Mouse (Mus musculus): Measurements from ENCODE around the gene Cyld. TPM values are rescaled to one million over a fixed set of nuclear protein-coding genes. Genes with fewer than 3 reads are reported as not detected.
A peak's percentile ranks its signal among the peaks of the same experiment; 100 is the strongest.
"Not testable (repeated sequence)": the region's sequence is repeated elsewhere in the genome, so short reads cannot be mapped to it uniquely, and the experiment has no call there.

The Cyld gene
- 19.0 and 21.1 TPM in 2 replicates for polyA plus RNA-seq (2014; fragmentation: Nextera tagmentation; extraction: Ambion mirVana)

GRCm38 (mm10) chr8:88696721-88697641 lies at the start of gene Cyld:
TSS of gene Cyld (plus strand) at chr8:88697028.
- under 1% methylated on average over 72 of the region's 80 CpGs for WGBS
- peak within 1 kb of the TSS; percentile 78 for H3K9ac ChIP-seq (replicated peaks; ENCODE audit: low read length)
- H3K36me3 ChIP-seq (ENCODE audit: control insufficient read depth, insufficient read depth, low read length), result no peaks in the 10 kb centered on the region
- peaks cover 8% of the 10 kb centered on the region; the same call in 1 of the 2 replicates for H3K4me1 ChIP-seq (ENCODE audit: control insufficient read depth, insufficient read depth, low read length)
- peak within 1 kb of the TSS; percentile 86 for H3K27ac ChIP-seq (replicated peaks; ENCODE audit: low read depth, low read length)
- H3K27me3 ChIP-seq (ENCODE audit: control insufficient read depth, insufficient read depth, low read length), result no peaks in the 10 kb centered on the region
- no peaks in the 10 kb centered on the region for H3K9me3 ChIP-seq (ENCODE audit: control insufficient read depth, low read length)
- ATAC-seq (ENCODE audit: low FRiP score, low TSS enrichment), result peak; percentile 98
- peak; percentile 98 for DNase-seq
- peak within 1 kb of the TSS; percentile 74 for H3K4me2 ChIP-seq (ENCODE audit: low read length)
- peak within 1 kb of the TSS; percentile 84 for H3K4me3 ChIP-seq (replicated peaks; ENCODE audit: low read depth, low read length)

GRCm38 (mm10) chr8:88648322-88648721 lies 48.5 kb upstream of the Cyld start:
- Histone ChIP-seq H3K4me1 (ENCODE audit: control insufficient read depth, insufficient read depth, low read length) (peaks cover 3% of the 10 kb centered on the region; the same call in 1 of the 2 replicates), H3K9ac (replicated peaks; ENCODE audit: low read length) (no peak overlapping the region), H3K27me3 (ENCODE audit: control insufficient read depth, insufficient read depth, low read length) (0 out of 2 replicates have a peak, but pooled peaks cover 7% of the 10 kb centered on the region), H3K4me2 (ENCODE audit: low read length) (no peak overlapping the region), H3K9me3 (ENCODE audit: control insufficient read depth, low read length) (no peaks in the 10 kb centered on the region), H3K36me3 (ENCODE audit: control insufficient read depth, insufficient read depth, low read length) (no peaks in the 10 kb centered on the region), H3K4me3 (replicated peaks; ENCODE audit: low read depth, low read length) (no peak overlapping the region), H3K27ac (replicated peaks; ENCODE audit: low read depth, low read length) (no peak overlapping the region)
- DNase-seq, result no peak
- ATAC-seq (ENCODE audit: low FRiP score, low TSS enrichment), result no peak

GRCm38 (mm10) chr8:88650016-88650708 lies 46.7 kb upstream of the Cyld start:
- peaks cover 3% of the 10 kb centered on the region; the same call in 1 of the 2 replicates for H3K4me1 ChIP-seq (ENCODE audit: control insufficient read depth, insufficient read depth, low read length)
- H3K9me3 ChIP-seq (ENCODE audit: control insufficient read depth, low read length), result no peaks in the 10 kb centered on the region
- no peak overlapping the region for H3K27ac ChIP-seq (replicated peaks; ENCODE audit: low read depth, low read length)
- H3K36me3 ChIP-seq (ENCODE audit: control insufficient read depth, insufficient read depth, low read length), result no peaks in the 10 kb centered on the region
- H3K4me3 ChIP-seq (replicated peaks; ENCODE audit: low read depth, low read length), result no peak overlapping the region
- 0 out of 2 replicates have a peak, but pooled peaks cover 7% of the 10 kb centered on the region for H3K27me3 ChIP-seq (ENCODE audit: control insufficient read depth, insufficient read depth, low read length)
- ATAC-seq (ENCODE audit: low FRiP score, low TSS enrichment) (no peak), DNase-seq (no peak)
- WGBS, result 85% methylated on average over 6 of the region's 6 CpGs
- H3K4me2 ChIP-seq (ENCODE audit: low read length), result no peak overlapping the region
- no peak overlapping the region for H3K9ac ChIP-seq (replicated peaks; ENCODE audit: low read length)

GRCm38 (mm10) chr8:88651122-88651521 lies 45.7 kb upstream of the Cyld start:
- H3K4me3 ChIP-seq (replicated peaks; ENCODE audit: low read depth, low read length); H3K4me1 ChIP-seq (ENCODE audit: control insufficient read depth, insufficient read depth, low read length); H3K9ac ChIP-seq (replicated peaks; ENCODE audit: low read length); H3K27me3 ChIP-seq (ENCODE audit: control insufficient read depth, insufficient read depth, low read length); H3K27ac ChIP-seq (replicated peaks; ENCODE audit: low read depth, low read length); ATAC-seq (ENCODE audit: low FRiP score, low TSS enrichment); H3K36me3 ChIP-seq (ENCODE audit: control insufficient read depth, insufficient read depth, low read length); H3K9me3 ChIP-seq (ENCODE audit: control insufficient read depth, low read length); H3K4me2 ChIP-seq (ENCODE audit: low read length); DNase-seq: not testable (repeated sequence)
- whole genome bisulfite sequencing, result 75% methylated on average over 4 of the region's 4 CpGs

- ATAC-seq (ENCODE audit: low FRiP score, low TSS enrichment), result no peak
- Histone ChIP-seq H3K4me3 (replicated peaks; ENCODE audit: low read depth, low read length) (no peak overlapping the region), H3K4me2 (ENCODE audit: low read length) (no peak overlapping the region)
Observed at GRCm38 (mm10) chr8:88655334-88655733, 41.5 kb upstream of the Cyld start.

GRCm38 (mm10) chr8:88659873-88660272 lies 37.0 kb upstream of the Cyld start:
- H3K9ac ChIP-seq (replicated peaks; ENCODE audit: low read length), result no peak overlapping the region
- no peak for ATAC-seq (ENCODE audit: low FRiP score, low TSS enrichment)
- H3K9me3 ChIP-seq (ENCODE audit: control insufficient read depth, low read length), result no peaks in the 10 kb centered on the region
- H3K4me1 ChIP-seq (ENCODE audit: control insufficient read depth, insufficient read depth, low read length), result no peaks in the 10 kb centered on the region
- DNase-seq, result no peak
- no peaks in the 10 kb centered on the region for H3K27me3 ChIP-seq (ENCODE audit: control insufficient read depth, insufficient read depth, low read length)
- no peaks in the 10 kb centered on the region for H3K36me3 ChIP-seq (ENCODE audit: control insufficient read depth, insufficient read depth, low read length)
- no peak overlapping the region for H3K4me3 ChIP-seq (replicated peaks; ENCODE audit: low read depth, low read length)
- 83% methylated on average over 3 of the region's 3 CpGs for WGBS
- no peak overlapping the region for H3K4me2 ChIP-seq (ENCODE audit: low read length)
- no peak overlapping the region for H3K27ac ChIP-seq (replicated peaks; ENCODE audit: low read depth, low read length)

More at GRCm38 (mm10) chr8:88655334-88655733, 41.5 kb upstream of the Cyld start:
- DNase-seq, result no peak
- Histone ChIP-seq H3K9ac (replicated peaks; ENCODE audit: low read length) (no peak overlapping the region), H3K4me1 (ENCODE audit: control insufficient read depth, insufficient read depth, low read length) (no peaks in the 10 kb centered on the region), H3K36me3 (ENCODE audit: control insufficient read depth, insufficient read depth, low read length) (no peaks in the 10 kb centered on the region), H3K27ac (replicated peaks; ENCODE audit: low read depth, low read length) (no peak overlapping the region), H3K27me3 (ENCODE audit: control insufficient read depth, insufficient read depth, low read length) (no peaks in the 10 kb centered on the region), H3K9me3 (ENCODE audit: control insufficient read depth, low read length) (no peaks in the 10 kb centered on the region)

- no peak overlapping the region for H3K27ac ChIP-seq (replicated peaks; ENCODE audit: low read depth, low read length)
- no peak overlapping the region for H3K9ac ChIP-seq (replicated peaks; ENCODE audit: low read length)
- no peaks in the 10 kb centered on the region for H3K36me3 ChIP-seq (ENCODE audit: control insufficient read depth, insufficient read depth, low read length)
- no peak overlapping the region for H3K4me2 ChIP-seq (ENCODE audit: low read length)
- no peaks in the 10 kb centered on the region for H3K27me3 ChIP-seq (ENCODE audit: control insufficient read depth, insufficient read depth, low read length)
- H3K9me3 ChIP-seq (ENCODE audit: control insufficient read depth, low read length), result no peaks in the 10 kb centered on the region
- 76% methylated on average over 6 of the region's 6 CpGs for WGBS
- ATAC-seq (ENCODE audit: low FRiP score, low TSS enrichment) (no peak), DNase-seq (no peak)
- H3K4me1 ChIP-seq (ENCODE audit: control insufficient read depth, insufficient read depth, low read length), result no peaks in the 10 kb centered on the region
- H3K4me3 ChIP-seq (replicated peaks; ENCODE audit: low read depth, low read length), result no peak overlapping the region
Observed at GRCm38 (mm10) chr8:88662401-88662821, 34.4 kb upstream of the Cyld start.

- 71% methylated on average over 16 of the region's 16 CpGs for WGBS
- H3K9ac ChIP-seq (replicated peaks; ENCODE audit: low read length), result no peak overlapping the region
- DNase-seq (no peak), ATAC-seq (ENCODE audit: low FRiP score, low TSS enrichment) (no peak)
- no peak overlapping the region for H3K4me2 ChIP-seq (ENCODE audit: low read length)
- H3K9me3 ChIP-seq (ENCODE audit: control insufficient read depth, low read length), result no peaks in the 10 kb centered on the region
- no peaks in the 10 kb centered on the region for H3K27me3 ChIP-seq (ENCODE audit: control insufficient read depth, insufficient read depth, low read length)
- H3K4me3 ChIP-seq (replicated peaks; ENCODE audit: low read depth, low read length), result no peak overlapping the region
- H3K27ac ChIP-seq (replicated peaks; ENCODE audit: low read depth, low read length), result no peak overlapping the region
- no peaks in the 10 kb centered on the region for H3K36me3 ChIP-seq (ENCODE audit: control insufficient read depth, insufficient read depth, low read length)
- peaks cover 9% of the 10 kb centered on the region for H3K4me1 ChIP-seq (ENCODE audit: control insufficient read depth, insufficient read depth, low read length)
Observed at GRCm38 (mm10) chr8:88664121-88664520, 32.7 kb upstream of the Cyld start.
